Mouse (Mus musculus): ENCODE data around the gene Gal3st2. TPM values are rescaled to one million over a fixed set of nuclear protein-coding genes. Genes with fewer than 3 reads are reported as not detected.
"Not testable (repeated sequence)": the region's sequence is repeated elsewhere in the genome, so short reads cannot be mapped to it uniquely, and the experiment has no call there.

Gal3st2 gene
- polyA plus RNA-seq, 1 experiment from 2014 or later: not detected

DNA sequence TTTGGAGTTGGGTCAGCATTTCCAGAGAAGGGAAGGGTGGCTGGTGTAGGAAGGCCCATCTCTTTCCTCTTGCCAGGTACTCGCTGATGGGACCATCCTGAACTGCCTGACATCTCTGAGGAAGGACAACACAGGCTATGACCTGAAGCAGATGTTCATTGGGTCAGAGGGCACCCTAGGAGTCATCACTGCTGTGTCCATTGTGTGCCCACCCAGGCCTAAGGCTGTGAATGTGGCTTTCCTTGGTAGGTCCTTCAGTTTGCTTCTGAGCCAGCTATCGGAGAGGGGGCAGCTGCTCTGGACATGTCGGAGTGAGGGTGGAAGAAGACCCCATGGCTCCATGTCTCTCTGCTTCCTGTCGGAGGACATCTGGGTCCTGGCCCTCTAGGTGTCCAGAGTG, 25.9 kb upstream of the Gal3st2 start:
- no peaks in the 10 kb centered on the region for H3K4me1 ChIP-seq
- H3K27me3 ChIP-seq: no peaks in the 10 kb centered on the region
- no peak; the same call in 1 of the 2 replicates for ATAC-seq (ENCODE audit: low FRiP score)
- H3K9ac ChIP-seq: no peak overlapping the region
- H3K36me3 ChIP-seq: peaks cover 16% of the 10 kb centered on the region
- WGBS: 90% methylated on average over 4 of the region's 4 CpGs
- H3K4me2 ChIP-seq (replicated peaks): no peak overlapping the region
- no peaks in the 10 kb centered on the region for H3K9me3 ChIP-seq (replicated peaks)
- H3K4me3 ChIP-seq: no peak overlapping the region
- H3K27ac ChIP-seq: no peak overlapping the region

DNA sequence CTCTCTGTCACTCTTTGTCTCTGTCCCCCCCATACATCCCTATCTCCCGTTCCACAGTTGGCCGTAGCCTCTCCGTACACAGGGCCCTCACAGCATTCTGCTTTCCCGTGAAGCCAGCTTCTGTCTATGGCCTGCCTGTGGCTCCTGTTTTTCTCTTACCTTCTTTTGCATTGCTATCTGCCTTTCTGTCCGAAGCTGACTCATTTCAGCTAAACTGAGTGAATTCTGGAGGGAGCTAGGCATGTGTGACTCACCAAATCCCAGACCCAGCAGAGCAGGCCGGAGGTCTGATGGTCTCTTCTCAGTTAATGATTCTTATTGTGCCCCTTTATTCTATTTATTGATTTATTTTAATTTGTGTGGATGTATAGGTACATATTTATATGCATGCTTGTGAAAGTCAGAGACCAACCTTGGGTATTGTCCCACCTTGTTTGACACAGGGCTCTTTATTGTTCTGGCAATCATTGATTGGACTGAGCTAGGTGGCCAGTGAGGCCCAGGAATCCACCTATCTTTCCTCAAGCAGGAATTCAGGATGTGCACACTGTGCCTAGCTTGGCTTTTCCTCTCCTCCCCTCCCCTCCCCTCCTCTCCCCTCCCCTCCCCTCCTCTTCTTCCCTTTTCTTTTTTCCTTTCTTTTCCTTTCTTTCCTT, 25.1 kb upstream of the Gal3st2 start:
- H3K4me1 ChIP-seq: no peaks in the 10 kb centered on the region
- H3K4me2 ChIP-seq (replicated peaks): no peak overlapping the region
- 92% methylated on average over 6 of the region's 6 CpGs for WGBS
- ATAC-seq (ENCODE audit: low FRiP score): no peak
- no peak overlapping the region for H3K9ac ChIP-seq
- no peak overlapping the region for H3K27ac ChIP-seq
- H3K27me3 ChIP-seq: no peaks in the 10 kb centered on the region
- no peaks in the 10 kb centered on the region for H3K9me3 ChIP-seq (replicated peaks)
- H3K4me3 ChIP-seq: no peak overlapping the region
- H3K36me3 ChIP-seq: peaks cover 16% of the 10 kb centered on the region

DNA sequence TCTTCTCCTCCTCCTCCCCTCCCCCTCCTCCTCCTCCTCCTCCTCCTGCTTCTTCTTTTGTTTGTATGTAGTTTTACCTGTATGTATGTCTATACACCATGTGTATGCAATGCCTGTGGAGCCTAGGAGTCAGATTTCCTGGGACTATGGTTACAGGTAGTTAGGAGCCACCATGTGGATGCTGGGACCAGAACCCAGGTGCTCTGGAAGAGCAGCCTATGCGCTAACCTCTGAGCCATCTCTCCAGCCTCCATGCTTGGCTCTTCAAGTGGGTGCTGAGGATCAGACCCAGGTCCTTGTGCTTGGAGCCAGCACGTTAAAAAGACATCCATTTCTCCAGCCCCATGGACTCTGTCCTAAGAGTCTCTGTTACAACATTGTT, 24.6 kb upstream of the Gal3st2 start:
- Histone ChIP-seq H3K36me3 (peaks cover 16% of the 10 kb centered on the region), H3K9ac (no peak overlapping the region), H3K4me1 (no peaks in the 10 kb centered on the region), H3K27me3 (no peaks in the 10 kb centered on the region), H3K4me3 (no peak overlapping the region), H3K4me2 (replicated peaks) (no peak overlapping the region), H3K27ac (no peak overlapping the region), H3K9me3 (replicated peaks) (no peaks in the 10 kb centered on the region)
- no peak for ATAC-seq (ENCODE audit: low FRiP score)
- 98% methylated on average over 2 of the region's 2 CpGs for WGBS

DNA sequence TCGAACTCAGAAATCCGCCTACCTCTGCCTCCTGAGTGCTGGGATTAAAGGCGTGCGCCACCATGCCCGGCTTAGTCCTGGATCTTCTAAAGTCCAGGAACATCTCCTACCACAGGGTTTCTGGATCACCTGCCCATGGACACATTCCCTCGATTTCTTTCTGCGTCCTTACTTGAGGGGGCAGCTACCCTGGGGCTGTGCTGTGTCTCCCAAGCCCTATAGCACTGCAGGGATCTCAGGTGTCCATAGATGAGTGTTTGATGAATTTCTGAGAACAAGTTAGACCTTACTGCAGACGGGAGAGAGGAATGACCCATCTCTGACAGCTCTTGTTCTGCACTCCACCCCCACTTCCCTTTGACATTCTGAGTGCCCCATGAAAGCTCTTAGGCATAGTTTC, 23.8 kb upstream of the Gal3st2 start:
- H3K27ac ChIP-seq: no peak overlapping the region
- 95% methylated on average over 8 of the region's 8 CpGs for WGBS
- H3K9me3 ChIP-seq (replicated peaks): no peaks in the 10 kb centered on the region
- no peak overlapping the region for H3K4me2 ChIP-seq (replicated peaks)
- no peak overlapping the region for H3K4me3 ChIP-seq
- ATAC-seq (ENCODE audit: low FRiP score): no peak
- peaks cover 16% of the 10 kb centered on the region for H3K36me3 ChIP-seq
- no peaks in the 10 kb centered on the region for H3K27me3 ChIP-seq
- no peaks in the 10 kb centered on the region for H3K4me1 ChIP-seq
- H3K9ac ChIP-seq: no peak overlapping the region

DNA sequence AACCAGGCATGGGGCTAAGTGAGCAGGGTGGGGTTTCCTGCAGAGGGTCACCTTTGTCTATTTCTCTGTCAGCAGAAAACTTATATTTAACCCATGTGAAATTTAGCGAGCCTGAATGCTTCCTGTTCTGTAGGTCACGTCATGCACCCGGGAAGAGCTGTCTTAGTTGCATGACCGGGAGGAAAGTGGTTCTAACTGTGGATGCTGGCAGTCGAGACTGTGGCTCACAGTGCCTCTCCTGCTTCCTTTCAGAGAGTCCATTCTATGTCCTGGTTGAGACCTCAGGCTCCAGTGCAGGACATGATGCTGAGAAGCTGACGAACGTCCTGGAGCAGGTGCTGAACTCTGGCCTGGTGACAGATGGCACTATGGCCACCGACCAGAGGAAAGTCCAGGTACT, 22.5 kb upstream of the Gal3st2 start:
- not testable (repeated sequence) for H3K4me2 ChIP-seq (replicated peaks); H3K4me1 ChIP-seq; ATAC-seq (ENCODE audit: low FRiP score); H3K27ac ChIP-seq; H3K27me3 ChIP-seq; H3K9ac ChIP-seq; H3K9me3 ChIP-seq (replicated peaks); H3K4me3 ChIP-seq
- 92% methylated on average over 8 of the region's 8 CpGs for WGBS
- peaks cover 16% of the 10 kb centered on the region for H3K36me3 ChIP-seq

DNA sequence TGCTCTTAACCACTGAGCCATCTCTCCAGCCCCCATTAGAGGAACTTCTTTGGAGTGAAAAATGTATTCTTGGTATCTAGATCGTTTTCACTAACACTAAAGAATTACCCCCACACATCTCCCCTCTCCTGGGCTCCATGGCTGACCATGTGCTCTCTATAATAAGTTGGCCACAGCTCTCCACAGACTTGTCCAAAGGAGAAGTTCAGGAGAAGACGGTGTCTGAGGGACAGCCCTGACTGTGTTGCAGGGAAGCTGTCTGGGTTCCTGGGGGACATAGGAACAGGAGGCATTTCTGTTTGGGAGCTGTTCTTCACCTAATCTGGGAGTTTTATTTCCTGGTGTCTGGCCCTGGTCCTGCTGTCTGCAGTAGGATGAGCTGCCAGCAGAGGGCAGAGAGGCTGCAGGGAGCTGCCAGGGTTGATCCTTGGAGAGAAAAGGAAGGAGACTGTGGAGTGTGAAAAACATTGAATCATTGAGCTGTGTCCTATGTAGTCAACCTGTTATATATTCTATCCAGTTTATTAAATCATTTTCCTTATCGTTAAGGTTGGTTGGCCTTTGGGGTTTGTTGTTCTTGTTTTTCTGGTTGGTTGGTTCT, 15.2 kb upstream of the Gal3st2 start:
- not testable (repeated sequence) for H3K4me2 ChIP-seq (replicated peaks); H3K4me3 ChIP-seq; H3K36me3 ChIP-seq; H3K27me3 ChIP-seq; H3K4me1 ChIP-seq; ATAC-seq (ENCODE audit: low FRiP score); H3K9ac ChIP-seq; H3K27ac ChIP-seq; H3K9me3 ChIP-seq (replicated peaks)
- WGBS: 91% methylated on average over 2 of the region's 3 CpGs

DNA sequence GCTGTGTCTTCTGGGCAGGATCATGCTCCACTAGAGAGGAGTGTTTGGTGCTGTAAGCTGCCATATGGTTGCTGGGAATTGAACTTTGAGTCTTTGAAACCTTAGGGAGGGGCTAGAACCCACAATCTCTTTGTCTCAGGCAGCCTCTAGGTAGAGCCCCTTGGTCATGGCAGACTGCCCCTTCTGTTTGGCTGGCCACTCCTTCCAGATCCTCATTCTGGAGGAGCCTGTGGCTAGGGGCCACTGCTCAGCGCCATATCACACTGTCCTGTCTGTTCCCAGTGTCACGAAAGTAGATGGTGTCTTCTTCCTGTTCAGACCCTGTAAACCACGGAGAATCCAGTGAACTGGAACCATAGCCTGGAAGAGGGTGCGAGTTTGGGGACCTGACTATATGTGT, 5.3 kb upstream of the Gal3st2 start:
- not testable (repeated sequence) for ATAC-seq (ENCODE audit: low FRiP score); H3K27ac ChIP-seq; H3K4me2 ChIP-seq (replicated peaks); H3K36me3 ChIP-seq; H3K4me1 ChIP-seq; H3K4me3 ChIP-seq; H3K27me3 ChIP-seq; H3K9me3 ChIP-seq (replicated peaks); H3K9ac ChIP-seq
- WGBS: 84% methylated on average over 4 of the region's 4 CpGs

DNA sequence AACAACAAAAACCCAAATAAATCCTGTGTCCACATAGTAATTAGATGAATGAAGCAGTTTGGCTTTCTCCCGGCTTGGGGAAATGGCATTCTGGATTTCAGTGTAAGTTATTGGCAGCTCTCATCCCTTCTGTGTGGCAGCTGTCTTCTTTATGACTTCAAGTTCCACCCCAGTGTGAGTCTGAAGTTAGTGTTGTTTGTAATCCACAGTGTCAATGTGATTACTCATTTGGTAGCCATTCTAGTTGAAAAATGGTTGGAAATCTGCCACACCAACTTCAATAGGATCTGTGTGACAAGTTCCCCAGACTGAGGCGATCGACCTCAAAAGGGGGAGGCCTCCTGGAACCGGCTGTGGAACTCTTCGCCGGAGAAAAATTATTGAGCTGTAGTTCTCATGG, 3.7 kb upstream of the Gal3st2 start:
- Histone ChIP-seq H3K36me3 (no peaks in the 10 kb centered on the region), H3K27ac (no peak overlapping the region), H3K4me2 (replicated peaks) (no peak overlapping the region), H3K9ac (no peak overlapping the region), H3K4me1 (no peaks in the 10 kb centered on the region), H3K9me3 (replicated peaks) (no peaks in the 10 kb centered on the region), H3K27me3 (no peaks in the 10 kb centered on the region), H3K4me3 (no peak overlapping the region)
- no peak for ATAC-seq (ENCODE audit: low FRiP score)
- 83% methylated on average over 6 of the region's 6 CpGs for WGBS

DNA sequence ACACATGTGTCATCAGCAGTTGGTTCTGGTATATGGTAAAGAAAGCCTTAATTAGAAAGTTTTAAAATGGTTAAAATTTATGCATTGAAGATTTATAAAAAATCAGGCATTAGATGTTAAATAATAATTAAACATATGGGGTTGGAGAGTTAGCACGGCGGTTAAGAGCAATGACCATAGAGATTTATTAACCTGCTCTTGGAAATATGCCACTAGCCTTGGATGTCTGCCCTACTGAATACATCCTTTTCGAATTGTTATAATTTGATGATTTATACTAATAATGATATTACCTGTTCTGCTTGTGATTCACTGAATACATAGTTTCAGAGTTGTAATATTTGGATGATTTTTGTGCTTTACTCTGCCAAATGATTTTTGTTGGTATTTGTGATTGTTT, 3.1 kb upstream of the Gal3st2 start:
- WGBS: 91% methylated on average over 3 of the region's 3 CpGs
- ATAC-seq (ENCODE audit: low FRiP score): no peak
- Histone ChIP-seq H3K4me2 (replicated peaks) (no peak overlapping the region), H3K9ac (no peak overlapping the region), H3K9me3 (replicated peaks) (no peaks in the 10 kb centered on the region), H3K27ac (no peak overlapping the region), H3K36me3 (no peaks in the 10 kb centered on the region), H3K27me3 (no peaks in the 10 kb centered on the region), H3K4me1 (no peaks in the 10 kb centered on the region), H3K4me3 (no peak overlapping the region)

DNA sequence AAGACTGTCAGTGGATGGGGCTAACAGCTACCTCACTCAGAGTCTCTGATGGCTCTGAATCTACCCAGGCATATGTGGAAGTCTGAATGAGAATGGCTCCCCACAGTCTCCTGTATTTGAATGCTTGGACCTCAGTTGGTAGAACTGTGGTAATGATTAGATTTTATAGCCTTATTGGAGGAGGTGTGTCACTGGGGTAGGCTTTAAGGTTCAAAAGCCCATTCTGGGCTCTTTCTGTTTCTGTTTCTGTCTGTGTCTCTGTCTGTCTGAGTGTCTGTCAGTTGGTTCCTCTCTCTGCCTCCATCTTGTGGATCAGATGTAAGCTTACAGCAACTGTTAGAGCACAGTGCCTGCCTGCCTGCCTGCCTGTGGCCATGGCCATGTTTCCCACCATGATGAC, 1.5 kb upstream of the Gal3st2 start:
- no peak overlapping the region for H3K9ac ChIP-seq
- H3K36me3 ChIP-seq: no peaks in the 10 kb centered on the region
- no peaks in the 10 kb centered on the region for H3K27me3 ChIP-seq
- ATAC-seq (ENCODE audit: low FRiP score): no peak
- H3K4me2 ChIP-seq (replicated peaks): no peak overlapping the region
- no peak overlapping the region for H3K27ac ChIP-seq
- H3K4me3 ChIP-seq: no peak overlapping the region
- H3K9me3 ChIP-seq (replicated peaks): no peaks in the 10 kb centered on the region
- no peaks in the 10 kb centered on the region for H3K4me1 ChIP-seq

DNA sequence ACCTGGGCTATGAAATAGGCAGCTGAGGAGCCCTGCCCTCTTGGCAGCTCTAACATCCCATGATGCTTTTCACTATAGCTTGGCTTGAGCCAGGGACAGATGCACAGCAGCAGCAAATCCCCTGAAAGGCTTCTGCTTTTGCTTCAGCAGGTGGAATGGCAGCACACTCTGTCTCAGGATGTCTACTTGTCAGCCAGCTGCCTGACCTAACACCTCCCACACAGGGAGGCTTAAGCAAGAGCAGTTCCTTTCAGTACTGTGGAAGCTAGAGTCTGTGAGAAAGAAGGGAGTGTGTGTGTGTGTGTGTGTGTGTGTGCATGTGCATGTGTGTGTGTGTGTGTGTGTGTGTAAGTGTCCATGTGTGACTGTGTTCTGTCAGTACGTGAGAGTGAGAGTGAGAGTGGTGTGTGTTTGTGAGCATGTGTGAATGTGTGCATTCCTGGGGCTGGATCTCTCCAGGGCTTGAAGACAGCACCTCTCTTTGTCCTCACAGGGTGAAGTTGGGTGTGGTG, 10.5 kb downstream of the Gal3st2 start:
- not testable (repeated sequence) for H3K9ac ChIP-seq; H3K9me3 ChIP-seq (replicated peaks); H3K4me3 ChIP-seq; H3K27ac ChIP-seq; H3K36me3 ChIP-seq; H3K27me3 ChIP-seq; ATAC-seq (ENCODE audit: low FRiP score); H3K4me1 ChIP-seq; H3K4me2 ChIP-seq (replicated peaks)
- 50% methylated on average over 1 of the region's 1 CpGs for WGBS

DNA sequence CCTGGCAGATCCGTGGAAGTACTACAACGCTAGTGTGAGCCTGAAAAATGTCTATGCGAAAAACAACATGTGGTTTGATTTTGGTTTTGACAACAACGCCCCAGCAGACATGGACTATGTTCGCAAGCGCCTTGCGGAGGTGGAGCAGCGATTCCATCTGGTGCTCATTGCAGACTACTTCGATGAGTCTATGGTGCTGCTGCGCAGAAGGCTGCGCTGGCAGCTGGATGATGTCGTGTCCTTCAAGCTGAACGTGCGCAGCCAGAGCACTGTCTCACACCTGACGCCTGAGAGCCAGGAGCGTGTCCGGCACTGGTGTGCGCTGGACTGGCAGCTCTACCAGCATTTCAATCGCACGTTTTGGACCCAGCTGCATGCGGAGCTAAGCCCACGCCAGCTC, 13.3 kb downstream of the Gal3st2 start:
- not testable (repeated sequence) for H3K4me2 ChIP-seq (replicated peaks); H3K36me3 ChIP-seq; H3K9me3 ChIP-seq (replicated peaks); ATAC-seq (ENCODE audit: low FRiP score); H3K9ac ChIP-seq; H3K4me3 ChIP-seq; H3K4me1 ChIP-seq; H3K27me3 ChIP-seq; H3K27ac ChIP-seq
- WGBS: 91% methylated on average over 15 of the region's 22 CpGs

DNA sequence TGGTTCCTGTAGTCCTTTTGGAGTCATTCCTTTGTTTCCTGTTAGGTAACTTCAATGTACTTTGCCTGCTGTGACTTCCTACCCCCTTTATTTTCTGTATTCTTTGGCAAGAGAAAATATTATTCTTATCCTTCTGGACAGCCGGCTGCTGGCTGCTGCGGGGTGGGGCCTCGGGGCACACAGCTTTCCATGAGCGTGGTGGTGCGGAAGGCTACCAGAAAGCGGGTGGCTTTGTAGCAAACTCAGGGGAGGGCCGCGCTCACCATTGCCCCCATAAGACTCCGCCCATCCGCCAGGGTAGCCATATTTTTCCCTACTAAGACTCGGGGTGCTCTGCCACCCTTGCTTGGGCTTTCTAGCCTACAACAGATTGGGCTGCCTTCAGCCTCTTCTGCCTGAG, 20.7 kb downstream of the Gal3st2 start:
- H3K4me2 ChIP-seq (replicated peaks); H3K4me1 ChIP-seq; ATAC-seq (ENCODE audit: low FRiP score); H3K27ac ChIP-seq; H3K9me3 ChIP-seq (replicated peaks); H3K4me3 ChIP-seq; H3K36me3 ChIP-seq; H3K27me3 ChIP-seq; H3K9ac ChIP-seq: not testable (repeated sequence)
- no CpG with 5 or more reads among the region's 11 CpGs for WGBS
